9 mouse cellular contexts compared by ENCODE assay signal in the genomic region with DNA sequence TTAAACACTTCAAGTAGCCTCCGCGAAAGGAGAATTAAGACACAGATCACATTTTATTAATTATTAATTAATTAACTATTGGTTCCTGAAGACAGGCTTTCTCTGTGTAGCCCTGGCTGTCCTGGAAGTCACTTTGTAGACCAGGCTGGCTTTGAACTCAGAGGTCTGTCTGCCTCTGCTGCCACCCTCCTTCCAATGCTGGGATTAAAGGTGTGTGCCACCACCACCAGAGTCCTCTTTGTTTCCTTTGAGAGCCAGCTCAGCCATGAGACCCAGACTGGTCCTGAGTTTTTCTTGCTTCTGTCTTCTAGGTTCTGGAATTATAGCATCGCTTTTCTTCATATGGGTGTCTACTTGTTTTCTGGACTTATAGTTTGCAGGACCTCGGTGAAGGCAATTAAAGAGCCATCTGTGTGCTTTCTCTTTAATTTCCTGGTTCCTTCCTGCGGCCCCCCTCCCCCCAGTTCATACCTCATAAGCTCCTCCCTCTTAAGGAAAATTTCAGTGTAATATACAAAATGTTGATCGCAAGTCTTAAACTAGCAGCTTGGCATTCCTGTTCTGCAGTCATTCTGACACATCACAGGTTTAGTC. TPM values are rescaled to one million over a fixed set of nuclear protein-coding genes. Genes with fewer than 3 reads are reported as not detected.
DNase-seq lines count a peak whose midpoint lies in the region; ATAC-seq and TF ChIP-seq lines count a peak whose summit lies in the region.
"Had no signal": no experiment of that assay in that cellular context is flagged by ENCODE, and none has a peak within 500 bp of the region (broad histone marks: within the 10 kb centered on the region; RNA-seq: fewer than 3 reads in every experiment).

No protein-coding gene starts in this region.

- H3K27me3 ChIP-seq in liver, postnatal 0 days (ENCODE audit: insufficient read depth, low read length): no peaks in the 10 kb centered on the region
- no peaks in the 10 kb centered on the region for H3K27me3 ChIP-seq in liver, embryonic 11.5 days (replicated peaks; ENCODE audit: control insufficient read depth, insufficient read depth, low read length)
- no peaks in the 10 kb centered on the region for H3K27me3 ChIP-seq in forebrain, embryonic 13.5 days
- H3K27me3 ChIP-seq in intestine, embryonic 15.5 days (replicated peaks): no peaks in the 10 kb centered on the region

- 0 out of 2 replicates have a peak overlapping the region, but pooled peaks have one; percentile 29 for H3K4me2 ChIP-seq in liver, postnatal 0 days (ENCODE audit: low read depth, low read length)
- no peak overlapping the region for H3K4me2 ChIP-seq in liver, embryonic 11.5 days
- peak overlapping the region; percentile 47 for H3K4me2 ChIP-seq in forebrain, embryonic 13.5 days
- peak overlapping the region; percentile 44 for H3K4me2 ChIP-seq in intestine, embryonic 15.5 days (replicated peaks)

- H3K9me3 ChIP-seq in liver, postnatal 0 days (ENCODE audit: low read length): no peaks in the 10 kb centered on the region
- no peaks in the 10 kb centered on the region for H3K9me3 ChIP-seq in liver, embryonic 11.5 days (ENCODE audit: control insufficient read depth, low read length)
- no peaks in the 10 kb centered on the region for H3K9me3 ChIP-seq in forebrain, embryonic 13.5 days (replicated peaks)
- no peaks in the 10 kb centered on the region for H3K9me3 ChIP-seq in intestine, embryonic 15.5 days

- no peaks in the 10 kb centered on the region for H3K4me1 ChIP-seq in liver, postnatal 0 days (ENCODE audit: insufficient read depth)
- H3K4me1 ChIP-seq in liver, embryonic 11.5 days (replicated peaks; ENCODE audit: control insufficient read depth, insufficient read depth, low read length): no peaks in the 10 kb centered on the region
- peaks cover 20% of the 10 kb centered on the region for H3K4me1 ChIP-seq in forebrain, embryonic 13.5 days
- peaks cover 15% of the 10 kb centered on the region for H3K4me1 ChIP-seq in intestine, embryonic 15.5 days (replicated peaks)
- H3K4me1 ChIP-seq in olfactory bulb, adult 2 months (ENCODE audit: control insufficient read depth, insufficient read depth, low read length): peaks cover 6% of the 10 kb centered on the region

- no peak for ATAC-seq in liver, postnatal 0 days
- no peak for ATAC-seq in liver, embryonic 11.5 days (replicated peaks; ENCODE audit: low FRiP score)
- ATAC-seq in forebrain, embryonic 13.5 days: no peak
- ATAC-seq in intestine, embryonic 15.5 days: peak; percentile 35
- no peak for ATAC-seq in monocyte, adult 5-6 weeks (replicated peaks; ENCODE audit: insufficient number of reproducible peaks, low FRiP score, low TSS enrichment, poor library complexity, severe bottlenecking)

- DNase-seq in liver, postnatal 0 days: no peak
- no peak for DNase-seq in liver, embryonic 11.5 days (ENCODE audit: low spot score)
- DNase-seq in left cerebral cortex, adult 8-10 months (ENCODE audit: low spot score in 2 of 2): no peak
- DNase-seq: cerebellum, adult 11 months; lung, adult 2 months had no signal

- no peak overlapping the region; the same call in 1 of the 2 replicates for H3K9ac ChIP-seq in liver, postnatal 0 days (replicated peaks)
- H3K9ac ChIP-seq in liver, embryonic 11.5 days (ENCODE audit: low read depth, low read length): no peak overlapping the region
- H3K9ac ChIP-seq in forebrain, embryonic 13.5 days: 0 out of 2 replicates have a peak overlapping the region, but pooled peaks have one; percentile 22
- no peak overlapping the region for H3K9ac ChIP-seq in intestine, embryonic 15.5 days

- no peak overlapping the region for H3K4me3 ChIP-seq in liver, postnatal 0 days (ENCODE audit: low read depth, low read length)
- H3K4me3 ChIP-seq in liver, embryonic 11.5 days (ENCODE audit: low read depth, low read length): no peak overlapping the region
- H3K4me3 ChIP-seq in forebrain, embryonic 13.5 days: peak overlapping the region; percentile 19; the same call in 1 of the 2 replicates
- no peak overlapping the region for H3K4me3 ChIP-seq in intestine, embryonic 15.5 days (replicated peaks)
- peak overlapping the region; percentile 21 for H3K4me3 ChIP-seq in olfactory bulb, adult 2 months (ENCODE audit: insufficient read depth, low read depth, low read length)

- no peak for TF ChIP-seq CTCF in liver, postnatal 0 days (IDR thresholded peaks at IDR 0.05; ENCODE audit: low read depth)
- no peak for TF ChIP-seq CTCF in olfactory bulb, adult 2 months (IDR thresholded peaks at IDR 0.05; ENCODE audit: insufficient read depth, low read depth, low read length)

- H3K36me3 ChIP-seq in liver, postnatal 0 days (replicated peaks; ENCODE audit: insufficient read depth, low read length): no peaks in the 10 kb centered on the region
- H3K36me3 ChIP-seq in liver, embryonic 11.5 days (ENCODE audit: control insufficient read depth, insufficient read depth, low read length): no peaks in the 10 kb centered on the region
- H3K36me3 ChIP-seq in forebrain, embryonic 13.5 days (ENCODE audit: poor library complexity, severe bottlenecking): no peaks in the 10 kb centered on the region
- H3K36me3 ChIP-seq in intestine, embryonic 15.5 days: no peaks in the 10 kb centered on the region

- 70% methylated on average over 6 of the region's 6 CpGs for WGBS in liver, postnatal 0 days (ENCODE audit: insufficient replicate concordance)
- 72% methylated on average over 6 of the region's 6 CpGs for whole genome bisulfite sequencing in liver, embryonic 11.5 days
- 49% methylated on average over 6 of the region's 6 CpGs for WGBS in forebrain, embryonic 13.5 days
- WGBS in intestine, embryonic 15.5 days: 54% methylated on average over 6 of the region's 6 CpGs
- 32% methylated on average over 6 of the region's 6 CpGs for WGBS in olfactory bulb, adult 2 months

- no peak for TF ChIP-seq EP300 in liver, postnatal 0 days (IDR thresholded peaks at IDR 0.05; ENCODE audit: low read depth)

- peak overlapping the region; percentile 41; the same call in 1 of the 2 replicates for H3K27ac ChIP-seq in liver, postnatal 0 days (ENCODE audit: low read depth)
- H3K27ac ChIP-seq in liver, embryonic 11.5 days (ENCODE audit: low read depth, low read length): no peak overlapping the region
- peak overlapping the region; percentile 67 for H3K27ac ChIP-seq in forebrain, embryonic 13.5 days
- peak overlapping the region; percentile 75 for H3K27ac ChIP-seq in intestine, embryonic 15.5 days
- H3K27ac ChIP-seq in olfactory bulb, adult 2 months (ENCODE audit: insufficient read depth, low read depth, low read length): peak overlapping the region; percentile 84

- TF ChIP-seq POLR2A in olfactory bulb, adult 2 months (IDR thresholded peaks at IDR 0.05; ENCODE audit: insufficient read depth, low read depth, low read length): no peak

RNA-seq across cellular contexts. Expression of gene Tmpo, which starts 47.9 kb away (rescaled TPM):
- polyA plus RNA-seq in liver, postnatal 0 days (2015; fragmentation: Nextera tagmentation; extraction: Ambion mirVana): 64.1 and 69.0 TPM in 2 replicates
- polyA plus RNA-seq in liver, embryonic 11.5 days (2014; fragmentation: Nextera tagmentation; extraction: Ambion mirVana): 207 and 219 TPM in 2 replicates
- 250 and 265 TPM in 2 replicates for polyA plus RNA-seq in forebrain, embryonic 13.5 days (2015; fragmentation: Nextera tagmentation; extraction: Ambion mirVana)
- polyA plus RNA-seq in intestine, embryonic 15.5 days (2015; fragmentation: Nextera tagmentation; extraction: Ambion mirVana): 165 and 209 TPM in 2 replicates
- 183 and 204 TPM in 2 replicates for polyA plus RNA-seq in olfactory bulb, adult 2 months (2012; ENCODE audit: insufficient read depth, insufficient read length, low replicate concordance, missing spikeins)
- total RNA-seq in left cerebral cortex, adult 8-10 months (2022): 10 to 100 TPM; 38.4 to 51.0 (median 45.2) TPM
- total RNA-seq in monocyte, adult 5-6 weeks (2017): 237 to 305 TPM (median 300 TPM) in 3 replicates

Comparison
In these comparisons a context has a peak if more than half of its experiments do, and no peak if none do; other contexts are left out.
1. H3K4me3 ChIP-seq: peak in forebrain, embryonic 13.5 days (single experiment) and olfactory bulb, adult 2 months (single experiment); none in liver, postnatal 0 days (single experiment), liver, embryonic 11.5 days (single experiment) and intestine, embryonic 15.5 days (single experiment).